Mouse (Mus musculus): ENCODE results near the gene Auts2. TPM values are rescaled to one million over a fixed set of nuclear protein-coding genes. Genes with fewer than 3 reads are reported as not detected.

Gene Auts2
- polyA plus RNA-seq, 1 experiment from 2014 or later: 17.0 TPM

DNA sequence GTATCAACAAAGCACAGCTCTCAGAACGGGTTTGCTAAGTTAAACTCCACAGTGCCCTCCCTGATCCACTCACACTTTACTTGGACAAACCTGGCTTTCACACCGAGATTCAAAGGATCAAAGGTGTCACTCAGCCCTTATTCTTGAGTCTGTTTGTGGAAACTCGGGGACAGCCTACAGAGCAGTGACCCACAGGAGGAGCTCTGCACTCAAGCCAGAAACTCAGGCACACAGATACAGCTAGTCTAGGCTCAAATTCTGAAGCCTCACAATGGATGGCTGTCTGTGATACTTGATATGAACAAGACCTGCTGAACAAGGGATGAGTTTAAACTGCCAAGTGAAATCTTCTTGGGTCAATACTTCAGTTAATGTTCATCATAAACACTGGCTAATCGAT lies 104.7 kb downstream of the Auts2 start:
- Histone ChIP-seq H3K4me3 (no peak overlapping the region), H3K4me2 (no peak overlapping the region)
- ATAC-seq (ENCODE audit: borderline replicate concordance, extremely low read depth, low FRiP score, low TSS enrichment): no peak

DNA sequence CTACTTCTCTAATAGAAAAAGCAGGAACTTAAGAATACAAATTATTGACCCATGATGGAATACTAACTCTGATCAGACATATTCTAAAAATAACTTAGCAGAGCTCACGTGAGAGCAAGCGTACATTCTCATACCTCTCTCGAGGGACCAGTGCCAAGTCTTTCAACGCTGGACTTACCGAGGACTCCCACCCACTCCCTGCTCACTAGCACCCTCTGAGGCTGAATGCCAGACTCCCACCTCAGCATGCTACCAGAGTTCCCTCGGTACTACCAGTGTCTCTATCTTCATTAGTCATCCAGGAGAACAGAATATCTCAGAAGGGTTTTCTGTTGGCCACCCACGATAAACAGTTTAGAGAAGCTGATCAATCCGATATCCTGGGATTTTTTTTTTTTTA lies 105.2 kb downstream of the Auts2 start:
- Histone ChIP-seq H3K9ac (no peak overlapping the region), H3K9me3 (no peaks in the 10 kb centered on the region), H3K36me3 (no peaks in the 10 kb centered on the region), H3K4me1 (peaks cover 18% of the 10 kb centered on the region), H3K4me2 (no peak overlapping the region), H3K27me3 (no peaks in the 10 kb centered on the region), H3K4me3 (no peak overlapping the region), H3K27ac (no peak overlapping the region)
- 21% methylated on average over 8 of the region's 8 CpGs for WGBS
- ATAC-seq (ENCODE audit: borderline replicate concordance, extremely low read depth, low FRiP score, low TSS enrichment): no peak

More for the DNA sequence above, 104.7 kb downstream of the Auts2 start:
- Histone ChIP-seq H3K27ac (no peak overlapping the region), H3K9ac (no peak overlapping the region), H3K9me3 (no peaks in the 10 kb centered on the region), H3K36me3 (no peaks in the 10 kb centered on the region), H3K4me1 (peaks cover 18% of the 10 kb centered on the region), H3K27me3 (no peaks in the 10 kb centered on the region)
- WGBS: 35% methylated on average over 4 of the region's 4 CpGs

DNA sequence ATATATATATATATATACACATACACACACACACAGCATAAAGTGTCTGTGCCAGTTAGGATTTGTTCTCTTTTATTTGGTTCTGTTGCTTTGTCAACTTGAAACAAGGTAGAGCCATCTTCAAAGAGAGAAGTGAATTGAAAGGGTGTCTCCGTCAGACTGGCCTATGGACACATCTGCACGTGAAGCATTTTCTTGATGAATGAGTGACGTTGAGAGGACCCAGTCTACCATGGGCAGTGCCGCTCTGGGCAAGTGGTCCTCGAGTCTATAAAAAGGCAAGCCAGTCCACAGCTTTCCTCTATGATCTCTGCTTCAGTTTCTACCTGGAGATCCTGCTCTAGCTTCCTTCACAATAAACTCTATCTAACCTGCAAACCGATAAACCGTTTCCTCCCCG lies 105.7 kb downstream of the Auts2 start:
- no peak overlapping the region for H3K4me3 ChIP-seq
- no peak overlapping the region for H3K4me2 ChIP-seq
- ATAC-seq (ENCODE audit: borderline replicate concordance, extremely low read depth, low FRiP score, low TSS enrichment): no peak
- H3K36me3 ChIP-seq: no peaks in the 10 kb centered on the region
- no peak overlapping the region for H3K9ac ChIP-seq
- H3K4me1 ChIP-seq: peaks cover 18% of the 10 kb centered on the region
- H3K27me3 ChIP-seq: no peaks in the 10 kb centered on the region
- H3K27ac ChIP-seq: no peak overlapping the region
- WGBS: 69% methylated on average over 8 of the region's 8 CpGs
- H3K9me3 ChIP-seq: no peaks in the 10 kb centered on the region

DNA sequence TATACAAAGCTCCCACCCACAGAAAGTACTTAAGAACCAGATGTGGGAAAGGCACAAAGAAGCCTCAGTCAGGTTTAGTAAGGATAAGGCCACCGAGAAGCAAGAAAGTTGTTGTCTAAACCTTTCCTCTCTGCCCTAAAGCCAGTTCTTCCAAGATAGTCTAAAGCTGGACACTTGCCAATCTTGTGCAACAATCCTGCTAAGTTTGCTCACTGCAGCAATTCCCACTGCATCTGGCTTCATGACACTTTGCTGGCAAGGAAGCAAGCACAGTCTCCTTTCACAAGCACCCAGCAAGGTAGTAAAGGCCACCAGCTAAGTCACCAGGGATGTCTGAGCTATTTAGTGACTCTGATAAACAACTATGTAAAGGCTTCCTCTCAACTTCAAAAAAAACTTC lies 106.2 kb downstream of the Auts2 start:
- no peaks in the 10 kb centered on the region for H3K36me3 ChIP-seq
- 0% methylated on average over 1 of the region's 1 CpGs for WGBS
- H3K9me3 ChIP-seq: no peaks in the 10 kb centered on the region
- no peak overlapping the region for H3K4me2 ChIP-seq
- ATAC-seq (ENCODE audit: borderline replicate concordance, extremely low read depth, low FRiP score, low TSS enrichment): no peak; the same call in 1 of the 2 replicates
- H3K4me1 ChIP-seq: peaks cover 18% of the 10 kb centered on the region
- H3K4me3 ChIP-seq: no peak overlapping the region
- no peak overlapping the region for H3K9ac ChIP-seq
- H3K27me3 ChIP-seq: no peaks in the 10 kb centered on the region
- no peak overlapping the region for H3K27ac ChIP-seq

DNA sequence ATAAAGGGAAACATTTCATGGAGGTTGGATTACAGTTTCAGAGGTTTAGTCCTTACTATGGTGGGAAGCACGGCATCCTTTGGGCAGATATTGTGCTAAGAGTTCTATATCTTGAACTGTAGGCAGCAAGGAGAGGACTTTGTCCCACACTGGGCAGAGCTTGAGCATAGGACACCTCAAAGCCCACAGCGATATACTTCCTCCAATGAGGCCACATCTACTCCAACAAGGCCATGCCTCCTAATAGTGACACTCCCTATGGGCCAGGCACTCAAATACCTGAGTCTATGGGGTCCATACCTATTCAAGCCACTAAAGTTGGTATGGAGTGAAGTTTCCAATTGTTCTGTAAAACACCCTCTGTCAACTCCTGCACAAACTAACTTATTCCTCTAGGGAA lies 106.7 kb downstream of the Auts2 start:
- Histone ChIP-seq H3K36me3 (no peaks in the 10 kb centered on the region), H3K4me1 (peaks cover 18% of the 10 kb centered on the region)
- 94% methylated on average over 2 of the region's 2 CpGs for WGBS

DNA sequence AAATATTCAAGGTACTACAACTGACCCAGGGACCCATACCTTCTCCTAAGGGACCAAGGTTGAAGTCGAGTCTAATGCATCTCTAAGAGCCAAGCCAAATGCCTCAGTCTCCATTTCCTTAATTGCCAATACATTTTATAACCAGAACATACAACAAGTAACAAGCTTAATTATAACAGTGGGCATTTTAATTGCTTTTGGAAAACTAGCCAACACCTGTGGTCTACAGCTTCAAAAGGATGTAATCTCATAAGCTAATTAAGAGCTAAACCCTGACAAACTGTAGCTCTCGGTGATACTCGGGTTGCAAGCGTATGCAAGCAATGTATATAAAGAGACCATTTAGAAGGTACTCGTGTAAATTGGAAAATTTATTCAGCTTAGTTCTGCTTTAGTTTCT lies 107.7 kb downstream of the Auts2 start:
- 87% methylated on average over 5 of the region's 5 CpGs for WGBS
- no peaks in the 10 kb centered on the region for H3K9me3 ChIP-seq
- ATAC-seq (ENCODE audit: borderline replicate concordance, extremely low read depth, low FRiP score, low TSS enrichment): no peak
- H3K4me1 ChIP-seq: peaks cover 18% of the 10 kb centered on the region
- no peak overlapping the region for H3K27ac ChIP-seq
- no peak overlapping the region for H3K9ac ChIP-seq
- H3K4me2 ChIP-seq: no peak overlapping the region
- no peaks in the 10 kb centered on the region for H3K27me3 ChIP-seq
- H3K36me3 ChIP-seq: no peaks in the 10 kb centered on the region
- no peak overlapping the region for H3K4me3 ChIP-seq

More for the DNA sequence above, 106.7 kb downstream of the Auts2 start:
- Histone ChIP-seq H3K9me3 (no peaks in the 10 kb centered on the region), H3K27ac (no peak overlapping the region), H3K27me3 (no peaks in the 10 kb centered on the region), H3K9ac (no peak overlapping the region), H3K4me2 (no peak overlapping the region), H3K4me3 (no peak overlapping the region)
- no peak for ATAC-seq (ENCODE audit: borderline replicate concordance, extremely low read depth, low FRiP score, low TSS enrichment)

DNA sequence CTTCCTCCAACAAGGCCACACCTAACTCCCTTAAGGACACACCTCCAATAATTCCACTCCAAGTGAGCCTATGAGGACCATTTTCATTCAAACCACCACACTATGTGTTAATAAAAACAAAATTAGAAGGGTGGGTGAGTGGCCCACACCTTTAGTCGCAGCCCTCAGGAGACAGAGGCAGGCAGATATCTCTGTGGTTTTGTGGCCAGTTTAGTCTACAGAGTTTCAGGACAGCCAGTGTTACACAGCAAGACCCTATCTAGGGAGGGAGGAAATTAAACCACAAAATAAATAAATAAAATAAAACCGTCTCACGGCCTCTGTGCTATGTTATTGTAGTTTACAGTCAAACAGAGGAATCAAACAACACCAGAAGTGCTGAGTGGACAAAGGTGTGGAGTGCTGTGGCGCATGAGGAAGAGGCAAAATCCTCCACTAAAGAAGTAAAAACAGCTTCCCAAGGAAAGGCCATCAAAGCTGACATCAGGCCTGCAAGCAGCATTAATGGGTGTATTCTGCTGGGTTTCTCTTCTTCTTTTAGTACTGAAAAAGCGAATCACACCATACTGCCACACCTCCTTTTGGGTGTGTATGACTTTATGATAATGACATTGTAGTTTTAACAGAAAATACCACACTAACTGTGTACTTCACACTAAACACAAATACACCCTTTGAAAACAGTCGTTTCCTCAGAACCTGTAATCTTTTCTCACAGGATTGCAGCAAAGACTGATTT lies 109.6 kb downstream of the Auts2 start:
- no peaks in the 10 kb centered on the region for H3K27me3 ChIP-seq
- no peaks in the 10 kb centered on the region for H3K36me3 ChIP-seq
- no peak overlapping the region for H3K27ac ChIP-seq
- H3K4me3 ChIP-seq: no peak overlapping the region
- no peak overlapping the region for H3K4me2 ChIP-seq
- ATAC-seq (ENCODE audit: borderline replicate concordance, extremely low read depth, low FRiP score, low TSS enrichment): no peak
- no peaks in the 10 kb centered on the region for H3K9me3 ChIP-seq
- WGBS: 69% methylated on average over 6 of the region's 6 CpGs
- H3K9ac ChIP-seq: no peak overlapping the region
- peaks cover 18% of the 10 kb centered on the region for H3K4me1 ChIP-seq

DNA sequence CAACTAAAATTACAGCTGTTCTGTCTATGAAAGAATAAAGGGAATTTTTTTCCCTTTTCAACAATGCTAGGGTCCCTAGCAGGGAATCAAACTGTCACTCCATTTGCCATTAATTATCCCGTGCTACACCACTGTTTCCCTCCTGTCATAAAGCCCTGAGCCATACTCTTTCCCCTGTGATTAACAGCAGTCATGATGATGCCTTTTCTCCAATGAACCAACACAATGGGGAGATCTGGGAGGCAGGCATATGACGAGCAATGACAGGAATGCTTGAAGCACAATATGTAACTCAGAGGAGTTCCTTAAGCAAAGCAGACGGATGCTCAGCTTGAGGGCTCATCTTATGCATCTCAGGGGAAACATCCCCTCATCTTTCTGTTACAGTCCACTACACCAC lies 113.8 kb downstream of the Auts2 start:
- no peak overlapping the region for H3K4me3 ChIP-seq
- H3K4me1 ChIP-seq: no peaks in the 10 kb centered on the region
- H3K4me2 ChIP-seq: no peak overlapping the region
- H3K36me3 ChIP-seq: no peaks in the 10 kb centered on the region
- H3K27ac ChIP-seq: no peak overlapping the region
- WGBS: 76% methylated on average over 3 of the region's 3 CpGs
- no peak overlapping the region for H3K9ac ChIP-seq
- H3K27me3 ChIP-seq: no peaks in the 10 kb centered on the region
- H3K9me3 ChIP-seq: no peaks in the 10 kb centered on the region
- ATAC-seq (ENCODE audit: borderline replicate concordance, extremely low read depth, low FRiP score, low TSS enrichment): no peak

DNA sequence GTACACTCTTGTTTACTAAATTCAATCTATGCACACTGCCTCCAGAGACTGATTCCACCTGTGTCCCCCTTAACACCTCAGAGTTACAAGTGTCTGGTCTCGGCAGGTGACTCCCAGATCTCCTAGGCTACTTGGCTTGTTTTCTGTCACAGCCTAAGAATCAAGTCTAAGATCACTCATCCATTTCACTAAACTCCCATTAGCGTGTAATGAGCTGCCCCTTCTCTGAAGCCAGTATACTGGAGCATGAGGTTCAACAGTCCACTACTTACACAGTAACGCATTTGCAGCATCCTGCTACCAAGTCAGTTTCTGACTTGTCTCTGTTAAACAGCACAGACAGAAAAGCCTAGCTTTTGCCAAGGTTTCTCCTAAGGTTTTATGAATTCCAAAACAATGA lies 116.8 kb downstream of the Auts2 start:
- H3K4me3 ChIP-seq: no peak overlapping the region
- no peaks in the 10 kb centered on the region for H3K4me1 ChIP-seq
- no peaks in the 10 kb centered on the region for H3K27me3 ChIP-seq
- H3K4me2 ChIP-seq: no peak overlapping the region
- no peaks in the 10 kb centered on the region for H3K9me3 ChIP-seq
- H3K36me3 ChIP-seq: no peaks in the 10 kb centered on the region
- H3K9ac ChIP-seq: no peak overlapping the region
- ATAC-seq (ENCODE audit: borderline replicate concordance, extremely low read depth, low FRiP score, low TSS enrichment): no peak
- no peak overlapping the region for H3K27ac ChIP-seq
- WGBS: 85% methylated on average over 3 of the region's 3 CpGs

DNA sequence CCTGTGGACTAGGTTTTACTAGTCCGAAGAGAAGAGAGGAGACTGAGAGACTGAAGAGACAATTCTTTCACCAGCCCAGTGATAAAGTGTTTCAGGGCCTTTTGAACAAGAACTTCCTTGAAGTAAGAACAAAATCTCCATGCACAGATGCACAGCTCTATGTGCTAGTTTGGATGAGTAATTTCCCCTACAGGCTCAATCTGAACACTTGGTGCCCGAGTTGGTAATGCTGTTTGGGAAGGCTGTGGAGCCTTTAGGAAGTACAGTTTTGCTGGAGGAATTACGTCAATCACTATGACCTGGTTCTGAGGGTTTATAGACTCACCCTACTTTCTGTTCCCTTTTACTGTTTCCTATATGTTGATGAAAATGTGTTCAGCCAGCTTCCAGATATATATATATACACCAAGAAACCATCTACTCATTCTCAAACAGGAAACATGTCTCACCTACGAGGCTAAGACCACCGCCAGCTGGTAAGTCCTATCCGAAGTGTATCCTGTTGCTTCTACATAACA lies 117.3 kb downstream of the Auts2 start:
- no peak for ATAC-seq (ENCODE audit: borderline replicate concordance, extremely low read depth, low FRiP score, low TSS enrichment)
- Histone ChIP-seq H3K4me3 (no peak overlapping the region), H3K4me2 (no peak overlapping the region), H3K9me3 (no peaks in the 10 kb centered on the region), H3K4me1 (no peaks in the 10 kb centered on the region), H3K9ac (no peak overlapping the region), H3K27ac (no peak overlapping the region), H3K36me3 (no peaks in the 10 kb centered on the region), H3K27me3 (no peaks in the 10 kb centered on the region)
- WGBS: 69% methylated on average over 6 of the region's 6 CpGs

DNA sequence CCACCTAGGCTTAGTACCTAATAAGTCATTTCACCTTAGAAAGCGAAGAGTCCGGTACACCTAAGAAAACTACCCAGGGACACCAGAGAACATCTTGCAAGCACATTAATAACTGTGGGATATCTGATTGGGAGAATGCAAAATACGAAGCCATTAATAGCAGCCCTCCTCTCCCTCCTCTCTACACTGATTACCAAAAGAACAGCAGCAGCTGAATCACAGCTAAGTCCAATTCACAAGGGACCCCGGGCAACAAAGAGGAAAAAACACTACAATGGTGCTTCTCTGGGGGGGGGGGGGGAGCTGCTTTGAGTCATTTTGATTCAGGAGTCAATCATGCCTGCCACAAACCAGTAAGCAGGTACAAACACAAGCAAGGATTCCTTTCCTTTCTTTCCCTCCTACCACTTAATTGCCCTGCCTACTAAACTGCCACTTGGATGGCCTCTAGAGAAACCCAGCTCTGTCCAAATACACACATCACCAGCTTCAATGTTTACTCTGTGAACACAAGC lies 132.7 kb downstream of the Auts2 start:
- no peaks in the 10 kb centered on the region for H3K27me3 ChIP-seq
- peaks cover 4% of the 10 kb centered on the region; the same call in 1 of the 2 replicates for H3K4me1 ChIP-seq
- no peak overlapping the region for H3K4me3 ChIP-seq
- 62% methylated on average over 4 of the region's 4 CpGs for WGBS
- H3K4me2 ChIP-seq: no peak overlapping the region
- no peak overlapping the region for H3K9ac ChIP-seq
- no peak for ATAC-seq (ENCODE audit: borderline replicate concordance, extremely low read depth, low FRiP score, low TSS enrichment)
- no peak overlapping the region for H3K27ac ChIP-seq
- no peaks in the 10 kb centered on the region for H3K9me3 ChIP-seq
- H3K36me3 ChIP-seq: no peaks in the 10 kb centered on the region

DNA sequence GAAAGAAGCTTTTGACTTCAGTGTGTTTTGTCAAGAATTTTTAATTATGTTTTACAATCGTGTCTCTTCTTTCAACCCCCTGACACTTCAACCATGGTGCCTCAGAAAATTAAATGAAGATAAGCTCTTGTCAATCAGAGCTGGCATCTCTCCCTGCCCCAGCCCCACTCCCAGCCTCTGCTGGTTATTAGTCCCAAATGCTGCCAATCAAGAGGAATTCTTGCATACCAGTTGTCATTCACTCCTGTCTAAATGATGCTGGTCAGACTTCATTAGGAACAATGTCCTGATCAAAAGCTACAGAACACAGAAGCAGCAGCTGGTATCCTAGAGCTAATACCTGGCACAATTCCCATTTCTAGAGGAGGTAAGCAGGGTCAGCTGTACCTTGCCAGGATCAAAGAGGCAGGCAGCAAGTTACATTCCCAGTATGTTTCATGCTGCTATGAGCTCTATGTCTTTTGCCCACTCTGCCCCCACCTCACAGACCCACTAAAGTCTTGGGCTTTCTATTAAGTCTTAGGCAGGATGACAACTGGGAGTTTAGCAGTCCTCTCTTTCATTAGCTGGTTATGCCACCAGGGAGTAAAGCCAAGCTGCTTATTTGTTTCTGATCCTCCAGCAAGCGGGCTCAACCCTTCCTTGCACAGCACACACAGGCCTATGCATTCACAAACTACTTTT lies 134.1 kb downstream of the Auts2 start:
- no peaks in the 10 kb centered on the region for H3K9me3 ChIP-seq
- no peak overlapping the region for H3K4me2 ChIP-seq

More for the DNA sequence above, 134.1 kb downstream of the Auts2 start:
- Histone ChIP-seq H3K4me1 (peaks cover 4% of the 10 kb centered on the region; the same call in 1 of the 2 replicates), H3K27me3 (no peaks in the 10 kb centered on the region), H3K9ac (no peak overlapping the region), H3K4me3 (no peak overlapping the region), H3K36me3 (no peaks in the 10 kb centered on the region), H3K27ac (no peak overlapping the region)
- ATAC-seq (ENCODE audit: borderline replicate concordance, extremely low read depth, low FRiP score, low TSS enrichment): no peak
- WGBS: 69% methylated on average over 2 of the region's 2 CpGs

Data from lung, embryonic 15.5 days (tissue).